Mouse (Mus musculus): ENCODE data around the gene Ptprcap.

Gene Ptprcap

GRCm38 (mm10) chr19:4147782-4148490 is 5.5 kb upstream of the Ptprcap start:
- no peak for DNase-seq (ENCODE audit: low spot score)

GRCm38 (mm10) chr19:4148491-4148806 is 5.0 kb upstream of the Ptprcap start, which contains the start of gene Coro1b:
Gene Coro1b, plus strand, starts transcription at chr19:4148619.
- peak; percentile 93 for DNase-seq (ENCODE audit: low spot score)

GRCm38 (mm10) chr19:4148819-4149218 is 4.6 kb upstream of the Ptprcap start:
- DNase-seq (ENCODE audit: low spot score) = no peak

GRCm38 (mm10) chr19:4149283-4149682 is 4.1 kb upstream of the Ptprcap start:
- DNase-seq (ENCODE audit: low spot score) = no peak

GRCm38 (mm10) chr19:4149764-4150461 is 3.5 kb upstream of the Ptprcap start:
- no peak for DNase-seq (ENCODE audit: low spot score)

GRCm38 (mm10) chr19:4150567-4151487 is 2.6 kb upstream of the Ptprcap start:
- DNase-seq (ENCODE audit: low spot score) = peak; percentile 71

GRCm38 (mm10) chr19:4151488-4151860 is 1.9 kb upstream of the Ptprcap start:
- no peak for DNase-seq (ENCODE audit: low spot score)

- no peak for DNase-seq (ENCODE audit: low spot score)
Measured at GRCm38 (mm10) chr19:4151898-4152297, 1.5 kb upstream of the Ptprcap start.

GRCm38 (mm10) chr19:4152445-4153231 is 766 bp upstream of the Ptprcap start:
- no peak for DNase-seq (ENCODE audit: low spot score)

GRCm38 (mm10) chr19:4154437-4155222 is 1.2 kb downstream of the Ptprcap start:
- no peak for DNase-seq (ENCODE audit: low spot score)

GRCm38 (mm10) chr19:4155223-4156072 is 2.0 kb downstream of the Ptprcap start:
- DNase-seq (ENCODE audit: low spot score) = no peak

- DNase-seq (ENCODE audit: low spot score) = no peak
Measured at GRCm38 (mm10) chr19:4156073-4156579, 2.7 kb downstream of the Ptprcap start.

- no peak for DNase-seq (ENCODE audit: low spot score)
Measured at GRCm38 (mm10) chr19:4156771-4157170, 3.4 kb downstream of the Ptprcap start.

GRCm38 (mm10) chr19:4159049-4159448 is 5.6 kb downstream of the Ptprcap start:
- no peak for DNase-seq (ENCODE audit: low spot score)

GRCm38 (mm10) chr19:4162646-4163542 is 9.5 kb downstream of the Ptprcap start, which contains the start of gene Rps6kb2:
Gene Rps6kb2, minus strand, starts transcription at chr19:4163354.
- DNase-seq (ENCODE audit: low spot score) = peak; percentile 96

- no peak for DNase-seq (ENCODE audit: low spot score)
Measured at GRCm38 (mm10) chr19:4163543-4163887, 10.1 kb downstream of the Ptprcap start.

GRCm38 (mm10) chr19:4164100-4164499 is 10.7 kb downstream of the Ptprcap start:
- no peak for DNase-seq (ENCODE audit: low spot score)

GRCm38 (mm10) chr19:4164721-4165120 is 11.3 kb downstream of the Ptprcap start:
- no peak for DNase-seq (ENCODE audit: low spot score)
